Mouse (Mus musculus) spleen, postnatal 4 days (tissue): Measurements from ENCODE around the gene Nupr1.
A peak's percentile ranks its signal among the peaks of the same experiment; 100 is the strongest.

Experiments used
- DNase-seq, 2 experiments: peaks; one replicate each; pipeline ENCODE4 v3.0.0; 2022; ENCODE audit warnings: low spot score in 2 of 2

Nupr1 gene

GRCm38 (mm10) chr7:126630824-126631518 is at the start of gene Nupr1:
TSS of gene Nupr1 (minus strand) at chr7:126630861.
- no peak for DNase-seq

- no peak for DNase-seq
Observed at GRCm38 (mm10) chr7:126679683-126680082, 49.0 kb upstream of the Nupr1 start.

GRCm38 (mm10) chr7:126678545-126679341 is 48.1 kb upstream of the Nupr1 start:
- no peak for DNase-seq

- no peak for DNase-seq
Observed at GRCm38 (mm10) chr7:126676631-126677220, 46.1 kb upstream of the Nupr1 start.

- no peak for DNase-seq
Observed at GRCm38 (mm10) chr7:126676207-126676606, 45.5 kb upstream of the Nupr1 start, which contains the start of gene Sult1a1. TSS of gene Sult1a1 (minus strand) at chr7:126676432.

- no peak for DNase-seq
Observed at GRCm38 (mm10) chr7:126675104-126675503, 44.4 kb upstream of the Nupr1 start.

GRCm38 (mm10) chr7:126672111-126672510 is 41.5 kb upstream of the Nupr1 start:
- no peak for DNase-seq

GRCm38 (mm10) chr7:126670152-126670551 is 39.5 kb upstream of the Nupr1 start:
- DNase-seq = no peak

GRCm38 (mm10) chr7:126668452-126668851 is 37.8 kb upstream of the Nupr1 start:
- DNase-seq = no peak

- DNase-seq = no peak
Observed at GRCm38 (mm10) chr7:126667495-126668090, 36.9 kb upstream of the Nupr1 start.

- DNase-seq = no peak
Observed at GRCm38 (mm10) chr7:126665269-126665668, 34.6 kb upstream of the Nupr1 start.

- DNase-seq = no peak
Observed at GRCm38 (mm10) chr7:126663646-126664045, 33.0 kb upstream of the Nupr1 start.

GRCm38 (mm10) chr7:126659771-126660170 is 29.1 kb upstream of the Nupr1 start:
- DNase-seq = no peak

- no peak for DNase-seq
Observed at GRCm38 (mm10) chr7:126657522-126657921, 26.9 kb upstream of the Nupr1 start.

GRCm38 (mm10) chr7:126655695-126656094 is 25.0 kb upstream of the Nupr1 start:
- no peak for DNase-seq

GRCm38 (mm10) chr7:126653991-126654390 is 23.3 kb upstream of the Nupr1 start:
- DNase-seq = no peak

- DNase-seq = no peak
Observed at GRCm38 (mm10) chr7:126650852-126651251, 20.2 kb upstream of the Nupr1 start.

- peak; percentile 91 to 97 for DNase-seq
Observed at GRCm38 (mm10) chr7:126649231-126650051, 18.8 kb upstream of the Nupr1 start, which contains the start of gene Sgf29. TSS of gene Sgf29 (plus strand) at chr7:126649309.

- DNase-seq = no peak
Observed at GRCm38 (mm10) chr7:126648486-126648885, 17.8 kb upstream of the Nupr1 start.

- DNase-seq = no peak
Observed at GRCm38 (mm10) chr7:126645708-126646107, 15.0 kb upstream of the Nupr1 start.

GRCm38 (mm10) chr7:126644914-126645313 is 14.3 kb upstream of the Nupr1 start:
- DNase-seq = no peak
